Mouse (Mus musculus): ENCODE results near the gene Shank2.

Gene Shank2

GRCm38 (mm10) chr7:144001628-144002027, at the start of gene Shank2:
Shank2 (plus strand) TSS chr7:144001928.
- no peak for DNase-seq (ENCODE audit: low read depth in 2 of 2, low spot score in 2 of 2)

GRCm38 (mm10) chr7:143952130-143952529, 49.6 kb upstream of the Shank2 start:
- no peak for DNase-seq (ENCODE audit: low read depth in 2 of 2, low spot score in 2 of 2)

GRCm38 (mm10) chr7:143956575-143957295, 45.0 kb upstream of the Shank2 start:
- DNase-seq (ENCODE audit: low read depth in 2 of 2, low spot score in 2 of 2), result no peak

GRCm38 (mm10) chr7:143958030-143958565, 43.6 kb upstream of the Shank2 start:
- no peak for DNase-seq (ENCODE audit: low read depth in 2 of 2, low spot score in 2 of 2)

- DNase-seq (ENCODE audit: low read depth in 2 of 2, low spot score in 2 of 2), result no peak
These were observed 37.9 kb upstream of the Shank2 start for GRCm38 (mm10) chr7:143963813-143964212.

DNA sequence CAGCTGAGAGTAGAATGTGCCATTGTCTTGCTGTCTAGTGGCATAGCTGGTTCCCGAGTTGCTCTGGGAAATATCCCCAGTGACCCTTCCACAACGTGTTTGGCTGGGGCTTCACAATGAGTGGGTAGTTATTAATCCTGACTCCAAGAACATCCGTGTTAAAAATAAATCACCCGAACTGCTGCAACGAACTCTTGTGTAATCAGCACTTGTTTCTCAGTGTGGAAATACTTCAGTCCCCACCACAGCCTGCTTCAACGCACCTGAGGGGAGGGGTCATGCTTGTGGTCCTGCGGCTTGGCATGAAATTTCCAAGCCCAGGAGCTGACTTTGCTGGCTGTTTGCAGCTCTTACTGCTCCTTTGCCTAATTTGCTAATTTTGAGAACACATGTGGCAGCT, 35.1 kb upstream of the Shank2 start:
- no peak for DNase-seq (ENCODE audit: low read depth in 2 of 2, low spot score in 2 of 2)

GRCm38 (mm10) chr7:143977491-143977830, 24.3 kb upstream of the Shank2 start:
- no peak for DNase-seq (ENCODE audit: low read depth in 2 of 2, low spot score in 2 of 2)

DNA sequence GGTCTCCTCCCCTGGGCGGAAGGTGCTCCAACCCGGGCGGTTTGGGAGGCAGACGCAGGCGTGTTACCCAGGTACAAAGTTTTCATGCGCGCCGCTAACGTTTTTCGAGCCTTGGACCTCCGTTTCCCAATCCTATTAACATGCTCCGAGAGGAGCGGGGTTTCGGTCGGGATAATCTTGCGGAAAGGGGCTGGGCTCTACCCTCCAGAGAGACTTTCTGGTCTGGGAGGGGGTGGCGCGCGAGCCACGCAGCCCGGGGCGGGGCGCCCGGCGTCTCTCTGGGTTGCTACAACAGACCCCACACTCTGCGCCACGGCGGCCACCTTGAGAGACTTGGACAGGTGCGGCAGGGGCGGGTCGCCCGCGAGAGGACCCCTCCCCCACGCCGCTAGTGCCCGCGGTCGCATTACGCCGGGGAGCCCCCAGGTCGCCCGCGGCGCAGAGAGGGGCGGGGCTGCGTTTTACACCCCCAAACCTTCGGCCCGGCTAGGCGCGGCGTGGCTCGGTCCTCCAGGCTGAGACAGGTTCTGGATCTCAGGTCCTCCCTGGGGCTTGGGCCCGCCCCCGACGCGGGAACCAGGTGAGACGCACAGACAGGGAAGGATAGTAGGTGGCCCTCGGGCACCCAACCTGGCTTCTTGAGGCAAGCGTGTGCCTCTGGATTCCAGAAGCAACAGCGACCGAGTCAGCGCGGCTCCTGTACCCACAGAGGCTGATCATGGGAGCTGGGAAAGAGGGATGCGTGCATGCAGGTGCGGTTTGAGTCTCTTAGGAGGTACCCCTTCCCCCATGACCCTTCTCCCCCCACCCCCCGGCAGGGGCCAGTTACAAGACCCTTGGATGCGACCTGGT, 23.7 kb upstream of the Shank2 start:
- no peak for DNase-seq (ENCODE audit: low read depth in 2 of 2, low spot score in 2 of 2)

GRCm38 (mm10) chr7:143978741-143979371, 22.9 kb upstream of the Shank2 start:
- no peak for DNase-seq (ENCODE audit: low read depth in 2 of 2, low spot score in 2 of 2)

GRCm38 (mm10) chr7:143979986-143980385, 21.7 kb upstream of the Shank2 start:
- no peak for DNase-seq (ENCODE audit: low read depth in 2 of 2, low spot score in 2 of 2)

GRCm38 (mm10) chr7:143986281-143986680, 15.4 kb upstream of the Shank2 start:
- DNase-seq (ENCODE audit: low read depth in 2 of 2, low spot score in 2 of 2), result no peak

- DNase-seq (ENCODE audit: low read depth in 2 of 2, low spot score in 2 of 2), result no peak
These were observed 10.6 kb upstream of the Shank2 start for GRCm38 (mm10) chr7:143991160-143991559.

- no peak for DNase-seq (ENCODE audit: low read depth in 2 of 2, low spot score in 2 of 2)
These were observed 2.7 kb upstream of the Shank2 start for GRCm38 (mm10) chr7:143999073-143999472.

- no peak for DNase-seq (ENCODE audit: low read depth in 2 of 2, low spot score in 2 of 2)
These were observed 1.7 kb downstream of the Shank2 start for GRCm38 (mm10) chr7:144003471-144003870.

DNA sequence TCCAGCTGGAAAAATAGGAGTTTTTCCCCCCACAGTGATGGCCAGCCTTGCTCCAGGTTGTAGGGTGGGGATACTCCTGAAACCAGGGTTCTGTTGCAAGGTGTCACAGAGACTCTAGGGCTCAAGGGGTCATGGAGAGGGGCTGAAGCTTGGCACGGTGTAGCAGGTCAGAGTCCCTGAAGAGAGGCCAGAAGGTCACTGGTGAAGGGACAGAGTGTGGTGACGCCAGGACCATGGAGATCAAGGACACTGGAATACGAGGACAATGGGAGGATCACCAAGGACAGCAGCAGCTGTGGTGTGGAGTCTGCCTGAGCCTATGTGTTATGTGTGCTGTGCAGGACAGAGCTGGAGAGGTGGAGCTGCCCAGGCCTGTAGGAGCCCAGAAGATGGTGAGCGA, 6.4 kb downstream of the Shank2 start:
- DNase-seq (ENCODE audit: low read depth in 2 of 2, low spot score in 2 of 2), result no peak

DNA sequence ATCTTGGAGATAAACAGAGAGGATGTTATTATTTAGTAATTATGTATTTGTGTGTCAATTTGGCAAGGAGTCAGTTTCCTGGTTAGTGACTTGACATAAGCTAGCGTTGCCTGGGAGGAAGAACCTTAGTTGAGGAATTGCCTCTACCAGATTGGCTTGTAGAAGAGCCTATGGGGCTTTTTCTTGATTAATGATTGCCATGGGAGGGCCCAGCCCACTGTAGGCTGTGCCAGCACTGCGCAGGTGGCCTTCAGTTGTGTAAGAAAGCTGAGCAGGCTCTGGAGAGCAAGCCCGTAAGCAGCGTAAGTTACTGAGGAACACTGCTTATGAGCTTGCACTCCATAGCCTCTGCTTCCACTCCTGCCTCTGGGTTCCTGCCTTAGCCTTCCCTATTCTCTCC, 7.3 kb downstream of the Shank2 start:
- no peak for DNase-seq (ENCODE audit: low read depth in 2 of 2, low spot score in 2 of 2)

DNA sequence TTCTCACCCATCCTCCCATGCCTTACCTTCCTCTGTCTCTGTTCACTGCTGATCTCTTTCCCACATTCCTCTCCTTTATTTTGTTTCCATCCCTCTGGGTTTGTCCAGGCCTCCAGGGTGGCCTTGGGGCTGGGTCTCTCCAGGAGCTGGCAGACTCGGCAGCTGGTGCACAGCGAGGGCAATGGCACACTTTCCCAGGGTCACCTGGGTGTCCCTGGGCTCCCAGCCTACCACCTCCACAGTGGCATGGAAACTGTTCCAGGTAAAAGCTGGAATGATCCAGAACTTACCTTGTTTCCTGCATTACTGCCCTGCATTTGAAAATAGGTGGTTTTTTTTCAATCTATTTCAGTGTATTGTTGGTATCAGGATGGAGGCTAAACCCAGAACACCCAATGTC, 12.8 kb downstream of the Shank2 start:
- no peak for DNase-seq (ENCODE audit: low read depth in 2 of 2, low spot score in 2 of 2)

DNA sequence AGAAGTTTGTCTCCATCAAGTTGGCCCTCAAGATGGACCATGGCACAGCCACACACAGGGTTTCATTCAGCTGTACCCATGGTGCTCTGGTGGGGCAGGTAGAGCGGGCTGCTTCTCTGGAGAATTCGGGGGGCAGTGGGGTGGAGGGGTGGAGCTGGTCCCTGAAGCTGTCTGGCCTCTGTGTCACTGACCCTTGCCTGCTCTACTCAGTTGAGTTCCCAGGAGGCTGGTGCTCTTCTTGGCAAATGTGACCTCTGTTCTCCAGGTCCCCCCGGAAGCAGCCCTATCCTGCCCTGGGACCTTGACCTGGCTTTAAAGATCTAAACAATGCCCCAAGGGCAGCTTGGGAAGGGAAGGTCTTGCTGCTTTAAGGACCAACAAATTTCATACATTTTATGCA, 20.1 kb downstream of the Shank2 start:
- no peak for DNase-seq (ENCODE audit: low read depth in 2 of 2, low spot score in 2 of 2)

DNA sequence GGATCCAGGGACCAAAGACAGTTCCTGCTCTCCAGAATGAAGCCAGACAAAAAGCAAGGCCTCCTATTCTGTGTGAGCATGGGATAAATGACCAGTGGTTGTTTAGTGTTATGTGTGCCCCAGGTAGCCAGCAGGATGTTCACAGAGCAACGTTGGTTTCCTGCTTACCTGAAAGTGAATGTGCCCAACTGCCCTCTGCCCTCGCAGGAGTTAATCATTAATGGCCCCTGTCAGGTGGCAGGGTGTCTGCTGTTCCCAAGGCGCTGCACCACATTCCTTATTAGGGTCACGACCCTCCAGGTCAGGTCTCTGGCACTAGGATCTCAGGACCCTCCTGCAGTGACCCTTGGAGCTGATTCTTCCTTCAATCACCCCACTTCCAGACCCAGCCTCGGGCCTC, 21.0 kb downstream of the Shank2 start:
- no peak for DNase-seq (ENCODE audit: low read depth in 2 of 2, low spot score in 2 of 2)

DNA sequence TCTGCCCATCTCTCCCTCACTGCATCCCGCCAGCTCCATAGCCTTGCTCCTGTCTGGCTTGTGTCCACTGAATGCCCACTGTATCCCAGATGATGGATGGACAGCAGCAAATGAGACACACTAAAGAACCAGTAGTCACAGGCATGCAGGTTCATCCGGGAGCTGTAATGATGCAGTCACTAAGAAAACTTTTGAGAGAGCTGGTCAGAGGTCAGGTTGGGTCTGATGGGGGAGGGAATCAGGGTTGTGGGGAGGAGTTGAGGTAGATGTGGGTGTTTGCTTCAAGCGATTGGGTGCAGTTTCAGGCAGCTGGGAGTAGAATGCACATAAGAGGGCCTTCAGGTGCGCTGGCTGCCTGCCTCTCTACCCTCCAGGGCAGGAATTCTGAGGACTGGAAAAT, 21.8 kb downstream of the Shank2 start:
- DNase-seq (ENCODE audit: low read depth in 2 of 2, low spot score in 2 of 2), result no peak

DNA sequence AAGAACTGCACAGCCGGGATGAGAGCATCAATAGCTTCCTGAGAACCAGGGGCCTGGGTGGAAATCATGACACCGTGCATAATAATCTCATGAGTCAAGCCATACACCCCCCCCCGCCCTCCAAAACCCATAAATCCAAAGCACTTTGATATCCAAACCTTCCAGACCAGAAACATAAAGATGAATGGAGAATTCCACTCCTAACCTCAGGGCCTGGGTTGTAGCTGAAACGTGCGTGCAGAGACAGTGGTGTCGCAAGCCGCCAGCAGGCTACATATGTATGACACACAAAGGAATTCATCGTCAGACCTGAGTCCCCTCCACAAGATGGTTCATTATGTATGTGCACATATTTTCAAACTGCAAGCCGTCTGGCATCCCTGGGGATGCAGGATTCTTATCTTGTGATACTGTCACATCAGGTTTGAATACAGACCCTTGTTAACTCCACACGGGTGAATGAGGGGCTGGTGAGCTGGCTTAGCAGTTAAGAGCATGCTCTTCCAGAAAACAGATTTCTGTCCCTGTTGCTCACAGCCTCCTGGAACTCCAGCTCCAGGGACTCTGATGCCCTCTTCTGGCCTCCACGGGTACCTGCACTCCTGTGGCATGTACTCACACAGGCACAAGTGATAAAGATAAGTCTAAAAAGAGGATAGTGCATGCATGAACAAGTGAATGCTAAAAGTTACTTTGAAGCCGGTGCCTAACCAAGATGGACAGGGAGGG, 24.5 kb downstream of the Shank2 start:
- DNase-seq (ENCODE audit: low read depth in 2 of 2, low spot score in 2 of 2), result no peak

All from CD8-positive naive resting alpha-beta T cell, adult 2 months (primary cell).